Mouse (Mus musculus) lung, postnatal 0 days (tissue): ENCODE results near the gene Ints2.
A peak's percentile ranks its signal among the peaks of the same experiment; 100 is the strongest.

Experiments used
- CTCF ChIP-seq: IDR thresholded peaks from 2 replicates; pipeline ENCODE4 v1.5.1; 2016; ENCODE audit warnings: antibody characterized with exemption, mild to moderate bottlenecking
- EP300 ChIP-seq: IDR thresholded peaks from 2 replicates; pipeline ENCODE4 v1.6.1; 2016; ENCODE audit warnings: antibody characterized with exemption, mild to moderate bottlenecking, control low read depth

DNA sequence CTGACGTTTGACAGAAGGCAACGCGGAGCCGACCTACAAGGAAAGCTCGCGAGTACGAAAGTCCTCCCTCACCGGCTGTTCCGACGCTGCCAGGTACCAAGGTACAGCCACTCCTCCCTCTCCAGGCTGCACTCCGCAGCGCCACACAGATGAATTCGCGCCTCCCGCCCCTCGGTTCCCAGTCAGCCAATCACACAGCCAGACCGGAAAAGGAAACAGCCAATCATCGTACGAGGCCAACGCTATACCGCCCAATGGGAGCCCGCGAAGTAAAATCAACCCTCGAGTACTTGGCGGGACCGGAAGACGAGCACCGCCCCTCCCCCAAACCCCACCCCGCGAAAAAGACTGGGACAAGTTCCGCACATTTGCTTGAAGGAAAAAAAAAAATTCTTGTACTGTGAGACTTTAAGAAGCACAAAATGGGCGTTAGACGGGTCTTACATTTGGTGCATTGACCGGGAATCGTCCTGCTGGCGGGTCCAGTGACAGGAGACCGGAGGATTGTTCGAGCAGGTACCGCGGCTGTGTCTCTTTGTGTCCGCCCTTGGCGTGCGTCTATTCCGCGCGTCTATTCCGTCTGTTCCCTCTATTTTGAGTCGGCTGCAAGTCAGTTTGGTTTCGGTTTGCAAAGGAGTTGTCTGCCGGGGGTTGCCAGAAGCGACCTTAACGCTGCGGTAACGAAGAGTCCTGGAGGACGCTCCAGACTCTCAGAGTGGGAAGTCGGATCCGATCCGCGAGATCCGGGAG is 56.2 kb downstream of the Ints2 start, which contains the start of gene Brip1:
- peak; percentile 51 for TF ChIP-seq CTCF
- no peak for TF ChIP-seq EP300
